Mouse (Mus musculus) hindbrain, embryonic 11.5 days (tissue): ENCODE measurements at regions not wholly inside any gene's neighbourhood (a gene's known extent, or its start where the extent isn't known, plus 50 kb on each side); places are given as distances from the start of the nearest gene placed in this dataset.
"Not testable (repeated sequence)": the region's sequence is repeated elsewhere in the genome, so short reads cannot be mapped to it uniquely, and the experiment has no call there.

ENCODE experiments used
- ATAC-seq: fragments of 200-750 bp; cut with Nextera tagmentation; 2 replicates; pipeline ENCODE4 v1.8.0; 2017; ENCODE audit warnings: mild to moderate bottlenecking, moderate TSS enrichment, moderate library complexity; ENCODE audit not compliant: low FRiP score
- DNase-seq: peaks from one replicate; pipeline ENCODE4 v3.0.0-alpha.2; 2015; ENCODE audit warnings: low spot score
- H3K27ac ChIP-seq: fragments of 300-500 bp; sonication (generic); 2 replicates; pipeline ENCODE4 v1.5.1; 2014; ENCODE audit warnings: mild to moderate bottlenecking, low read depth, low read length
- H3K27me3 ChIP-seq: fragments of 300-500 bp; sonication (generic); 2 replicates; pipeline ENCODE4 v1.6.1; 2014; ENCODE audit warnings: mild to moderate bottlenecking, low read length, moderate library complexity, mixed read lengths; ENCODE audit not compliant: control insufficient read depth, insufficient read depth
- H3K36me3 ChIP-seq: fragments of 300-500 bp; sonication (generic); 2 replicates; pipeline ENCODE4 v1.6.1; 2014; ENCODE audit warnings: mild to moderate bottlenecking, low read length, moderate library complexity, mixed read lengths; ENCODE audit not compliant: control insufficient read depth, insufficient read depth
- H3K4me1 ChIP-seq: fragments of 300-500 bp; sonication (generic); replicated peaks from 2 replicates; pipeline ENCODE4 v1.6.1; 2014; ENCODE audit warnings: low read length, mixed read lengths; ENCODE audit not compliant: control insufficient read depth, insufficient read depth
- H3K4me2 ChIP-seq: fragments of 300-500 bp; sonication (generic); replicated peaks from 2 replicates; pipeline ENCODE4 v1.6.1; 2014; ENCODE audit warnings: mild to moderate bottlenecking, low read depth, low read length
- H3K4me3 ChIP-seq: fragments of 300-500 bp; sonication (generic); 2 replicates; pipeline ENCODE4 v1.5.1; 2014; ENCODE audit warnings: low read depth, low read length
- H3K9ac ChIP-seq: fragments of 300-500 bp; sonication (generic); 2 replicates; pipeline ENCODE4 v1.6.1; 2014; ENCODE audit warnings: low read depth, low read length
- H3K9me3 ChIP-seq: fragments of 300-500 bp; sonication (generic); 2 replicates; pipeline ENCODE4 v1.6.1; 2016; ENCODE audit warnings: low read length; ENCODE audit not compliant: control insufficient read depth
- WGBS: fragments of 180-500 bp; shearing (Covaris S2); extraction: QIAGEN DNeasy Blood & Tissue Kit; methylation state at CpG from one replicate; pipeline ENCODE4 v1.1.7; 2014; 5-methylcytosine and 5-hydroxymethylcytosine counted together

- ATAC-seq (no peak), DNase-seq (no peak)
- no peak overlapping the region for H3K4me2 ChIP-seq
- no peaks in the 10 kb centered on the region for H3K9me3 ChIP-seq
- no peak overlapping the region for H3K27ac ChIP-seq
- no peaks in the 10 kb centered on the region for H3K36me3 ChIP-seq
- H3K4me1 ChIP-seq = no peaks in the 10 kb centered on the region
- H3K9ac ChIP-seq = no peak overlapping the region
- WGBS = 72% methylated on average over 6 of the region's 6 CpGs
- H3K4me3 ChIP-seq = no peak overlapping the region
- H3K27me3 ChIP-seq = no peaks in the 10 kb centered on the region
Measured at GRCm38 (mm10) chr3:33350986-33351385, 207.9 kb upstream of the Pex5l start.

DNA sequence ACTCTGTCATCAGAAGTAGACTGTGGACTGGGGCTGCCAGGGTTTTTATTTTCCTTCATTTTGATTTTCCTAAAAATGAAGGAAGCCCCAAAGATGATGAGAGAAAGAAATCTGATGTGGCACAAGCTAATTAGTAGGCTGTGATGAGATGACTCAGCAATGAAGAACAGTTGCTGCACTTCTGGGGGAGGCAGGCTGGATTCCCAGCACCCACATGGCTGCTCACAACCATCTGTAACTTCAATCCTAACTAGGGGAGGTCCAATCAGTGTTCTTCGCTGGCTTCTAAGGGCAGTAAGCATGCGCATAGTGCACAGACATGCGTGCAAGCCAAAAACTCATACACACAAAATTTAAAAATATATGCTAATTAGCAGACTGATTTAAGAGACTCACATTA is 191.0 kb upstream of the Pex5l start:
- H3K36me3 ChIP-seq = no peaks in the 10 kb centered on the region
- ATAC-seq (no peak), DNase-seq (no peak)
- H3K4me3 ChIP-seq = no peak overlapping the region
- H3K4me1 ChIP-seq = no peaks in the 10 kb centered on the region
- H3K9ac ChIP-seq = no peak overlapping the region
- no peak overlapping the region for H3K4me2 ChIP-seq
- no peak overlapping the region for H3K27ac ChIP-seq
- no peaks in the 10 kb centered on the region for H3K9me3 ChIP-seq
- 96% methylated on average over 3 of the region's 3 CpGs for WGBS
- H3K27me3 ChIP-seq = no peaks in the 10 kb centered on the region

DNA sequence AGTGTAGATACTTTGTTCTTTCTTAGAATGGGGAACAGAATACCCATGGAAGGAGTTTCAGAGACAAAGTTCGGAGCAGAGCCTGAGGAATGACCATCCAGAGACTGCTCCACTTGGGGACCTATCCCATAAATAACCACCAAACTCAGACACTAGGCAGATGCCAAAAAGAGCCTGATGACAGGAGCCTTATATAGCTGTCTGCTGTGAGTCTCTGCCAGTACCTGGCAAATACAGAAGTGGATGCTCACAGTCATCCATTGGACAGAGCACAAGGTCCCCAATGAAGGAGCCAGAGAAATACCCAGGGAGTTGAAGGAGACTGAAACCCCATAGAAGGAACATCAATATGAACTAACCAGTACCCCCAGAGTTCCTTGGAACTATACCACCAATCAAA is 174.6 kb upstream of the Pex5l start:
- not testable (repeated sequence) for H3K27ac ChIP-seq, ATAC-seq, H3K4me2 ChIP-seq, H3K4me3 ChIP-seq, H3K9me3 ChIP-seq, H3K4me1 ChIP-seq, H3K9ac ChIP-seq, H3K27me3 ChIP-seq, H3K36me3 ChIP-seq, DNase-seq
- WGBS = 91% methylated on average over 1 of the region's 1 CpGs

DNA sequence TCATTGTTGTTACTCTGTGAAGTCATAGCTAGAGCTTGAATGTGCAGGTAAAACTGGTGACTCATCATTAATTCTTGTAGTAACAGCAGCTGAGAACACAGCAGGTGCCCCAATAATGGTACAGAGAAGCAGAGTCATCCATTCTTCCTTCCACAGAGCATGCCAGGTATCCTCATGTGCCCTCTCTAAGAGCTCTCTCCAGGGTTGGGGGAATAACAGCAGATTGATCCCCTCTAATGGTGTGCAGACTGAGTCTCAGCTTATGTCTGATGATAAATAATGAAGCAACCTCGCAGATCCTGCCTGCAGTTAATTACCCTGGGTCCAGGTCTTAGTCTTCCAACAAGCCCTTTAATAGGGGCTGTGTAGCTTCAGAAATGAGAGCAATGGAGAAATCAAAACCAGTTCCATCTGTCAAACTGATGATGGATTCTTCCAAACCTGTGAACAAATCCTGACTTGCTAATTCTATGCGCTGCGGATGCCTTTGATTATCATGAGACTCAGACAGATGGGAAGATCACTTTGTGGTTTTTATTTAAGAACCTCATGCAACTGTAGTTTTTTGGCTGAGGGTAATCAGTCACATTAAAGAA is 169.3 kb upstream of the Pex5l start:
- H3K4me2 ChIP-seq = no peak overlapping the region
- ATAC-seq = no peak
- H3K9ac ChIP-seq = no peak overlapping the region
- no peaks in the 10 kb centered on the region for H3K27me3 ChIP-seq
- H3K9me3 ChIP-seq = no peaks in the 10 kb centered on the region
- no peak overlapping the region for H3K4me3 ChIP-seq
- WGBS = 88% methylated on average over 3 of the region's 3 CpGs
- H3K4me1 ChIP-seq = no peaks in the 10 kb centered on the region
- DNase-seq = no peak
- H3K27ac ChIP-seq = no peak overlapping the region
- no peaks in the 10 kb centered on the region for H3K36me3 ChIP-seq

- no peaks in the 10 kb centered on the region for H3K4me1 ChIP-seq
- no peaks in the 10 kb centered on the region for H3K27me3 ChIP-seq
- 43% methylated on average over 2 of the region's 2 CpGs for WGBS
- no peaks in the 10 kb centered on the region for H3K9me3 ChIP-seq
- no peak overlapping the region for H3K4me2 ChIP-seq
- H3K27ac ChIP-seq = no peak overlapping the region
- H3K9ac ChIP-seq = no peak overlapping the region
- H3K36me3 ChIP-seq = no peaks in the 10 kb centered on the region
- peak; percentile 36 for DNase-seq
- no peak overlapping the region for H3K4me3 ChIP-seq
- ATAC-seq = no peak
Measured at GRCm38 (mm10) chr3:33308212-33308611, 165.2 kb upstream of the Pex5l start.

GRCm38 (mm10) chr3:33306169-33306568 is 163.1 kb upstream of the Pex5l start:
- ATAC-seq = no peak
- no peaks in the 10 kb centered on the region for H3K27me3 ChIP-seq
- H3K4me2 ChIP-seq = no peak overlapping the region

DNA sequence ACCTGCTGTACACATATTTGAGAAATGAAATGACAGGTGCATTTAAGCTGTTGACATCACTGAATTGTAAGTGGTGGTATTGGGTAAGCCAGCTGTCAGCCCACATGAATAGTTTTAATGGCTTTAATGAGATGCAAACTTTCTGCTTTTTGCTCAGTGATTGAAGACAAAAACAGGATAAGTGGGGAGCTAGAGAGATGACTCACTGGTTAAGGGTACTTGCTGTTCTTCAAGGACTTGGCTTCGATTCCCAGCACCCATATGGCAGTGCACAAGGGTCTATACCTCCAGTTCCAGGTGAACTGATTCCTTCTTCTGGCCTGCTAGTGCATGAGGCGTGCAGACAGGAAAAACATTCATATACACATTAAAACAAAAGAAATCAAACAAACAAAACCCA is 162.7 kb upstream of the Pex5l start:
- Histone ChIP-seq H3K4me2 (no peak overlapping the region), H3K4me3 (no peak overlapping the region), H3K27ac (no peak overlapping the region), H3K27me3 (no peaks in the 10 kb centered on the region), H3K36me3 (no peaks in the 10 kb centered on the region), H3K9me3 (no peaks in the 10 kb centered on the region), H3K4me1 (no peaks in the 10 kb centered on the region), H3K9ac (no peak overlapping the region)
- ATAC-seq = no peak
- WGBS = 77% methylated on average over 2 of the region's 2 CpGs
- DNase-seq = no peak

More at GRCm38 (mm10) chr3:33306169-33306568, 163.1 kb upstream of the Pex5l start:
- DNase-seq = no peak
- Histone ChIP-seq H3K9me3 (no peaks in the 10 kb centered on the region), H3K27ac (no peak overlapping the region), H3K4me1 (no peaks in the 10 kb centered on the region), H3K4me3 (no peak overlapping the region), H3K9ac (no peak overlapping the region), H3K36me3 (no peaks in the 10 kb centered on the region)

GRCm38 (mm10) chr3:33262797-33263196 is 119.8 kb upstream of the Pex5l start:
- no peaks in the 10 kb centered on the region for H3K9me3 ChIP-seq
- 68% methylated on average over 2 of the region's 2 CpGs for WGBS
- H3K4me1 ChIP-seq = no peaks in the 10 kb centered on the region
- no peak overlapping the region for H3K4me2 ChIP-seq
- DNase-seq (no peak), ATAC-seq (no peak)
- no peak overlapping the region for H3K4me3 ChIP-seq
- H3K27me3 ChIP-seq = no peaks in the 10 kb centered on the region
- no peaks in the 10 kb centered on the region for H3K36me3 ChIP-seq
- no peak overlapping the region for H3K9ac ChIP-seq
- H3K27ac ChIP-seq = no peak overlapping the region

DNA sequence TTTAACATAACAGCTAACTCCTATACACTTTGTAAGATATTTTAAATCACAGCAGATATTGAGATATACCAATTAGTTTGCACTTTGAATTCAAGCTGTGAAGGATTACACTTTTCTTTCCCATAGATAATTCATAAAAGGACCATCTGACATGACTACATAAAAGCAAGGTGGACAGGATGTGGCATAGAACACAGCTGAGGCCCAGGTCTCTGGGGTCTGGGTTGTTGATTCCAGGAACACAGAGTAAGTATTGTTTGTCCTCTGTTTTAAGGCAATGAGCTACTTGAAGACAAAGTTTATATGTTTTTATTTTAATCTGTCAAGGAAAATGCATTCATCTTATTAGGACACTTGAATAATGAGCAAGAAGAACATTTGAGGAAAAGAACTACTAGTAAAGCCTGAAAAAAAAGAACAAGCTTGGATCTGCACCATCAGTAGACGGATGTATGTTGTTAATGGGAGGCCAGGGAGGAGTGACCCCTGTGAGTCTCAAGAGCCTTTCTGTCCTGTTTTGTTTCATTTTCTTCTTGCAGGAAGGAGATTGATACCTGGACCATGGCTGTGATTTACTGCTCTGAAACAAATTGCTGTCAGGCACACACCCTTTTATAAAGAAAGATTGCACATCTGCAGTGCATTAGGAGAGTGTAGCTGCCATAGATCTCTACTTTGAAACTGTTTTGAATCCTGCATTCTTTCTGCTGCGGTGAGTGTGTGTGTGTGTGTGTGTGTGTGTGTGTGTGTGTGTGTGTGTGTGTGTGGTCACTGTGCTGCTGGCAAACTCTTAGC is 76.4 kb upstream of the Pex5l start:
- no peak overlapping the region for H3K9ac ChIP-seq
- H3K27ac ChIP-seq = no peak overlapping the region
- DNase-seq (peak; percentile 41), ATAC-seq (peak; percentile 66)
- H3K9me3 ChIP-seq = no peaks in the 10 kb centered on the region
- no peaks in the 10 kb centered on the region for H3K36me3 ChIP-seq
- 50% methylated on average over 2 of the region's 2 CpGs for WGBS
- no peaks in the 10 kb centered on the region for H3K4me1 ChIP-seq
- H3K27me3 ChIP-seq = no peaks in the 10 kb centered on the region
- no peak overlapping the region for H3K4me2 ChIP-seq
- H3K4me3 ChIP-seq = no peak overlapping the region
